Mouse (Mus musculus) adrenal gland, adult 8-10 months (tissue): ENCODE results near the gene Iqsec1. TPM values are rescaled to one million over a fixed set of nuclear protein-coding genes. Genes with fewer than 3 reads are reported as not detected.
"Not testable (repeated sequence)": the region's sequence is repeated elsewhere in the genome, so short reads cannot be mapped to it uniquely, and the experiment has no call there.

Experiments used
- DNase-seq: peaks from one replicate; pipeline ENCODE4 v3.0.0; 2022
- total RNA-seq, 4 experiments: library from RNA; stranded (reverse); gene quantifications; 2 replicates each; pipeline ENCODE4 v1.2.4; 2022

Iqsec1 gene
- total RNA-seq, 4 experiments from 2014 or later = 110 to 149 (median 131) TPM

DNA sequence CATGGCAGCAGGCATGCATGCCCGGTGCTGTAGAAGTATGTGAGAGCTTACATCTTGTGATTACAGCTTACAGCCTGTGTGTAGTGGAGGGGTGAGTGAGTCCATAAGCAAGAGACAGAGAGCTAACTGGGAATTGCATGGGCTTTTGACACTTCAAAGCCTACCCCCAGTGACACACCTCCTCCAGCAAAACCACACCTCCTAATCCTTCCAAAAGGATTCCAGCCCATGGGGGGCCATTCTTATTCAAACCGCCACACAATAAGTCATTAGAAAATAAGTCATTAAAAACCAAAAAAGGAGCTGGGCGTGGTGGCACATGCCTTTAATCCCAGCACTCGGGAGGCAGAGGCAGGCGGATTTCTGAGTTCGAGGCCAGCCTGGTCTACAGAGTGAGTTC, 340.1 kb downstream of the Iqsec1 start:
- no peak for DNase-seq

GRCm38 (mm10) chr6:90644965-90645364, 343.5 kb downstream of the Iqsec1 start:
- no peak for DNase-seq

DNA sequence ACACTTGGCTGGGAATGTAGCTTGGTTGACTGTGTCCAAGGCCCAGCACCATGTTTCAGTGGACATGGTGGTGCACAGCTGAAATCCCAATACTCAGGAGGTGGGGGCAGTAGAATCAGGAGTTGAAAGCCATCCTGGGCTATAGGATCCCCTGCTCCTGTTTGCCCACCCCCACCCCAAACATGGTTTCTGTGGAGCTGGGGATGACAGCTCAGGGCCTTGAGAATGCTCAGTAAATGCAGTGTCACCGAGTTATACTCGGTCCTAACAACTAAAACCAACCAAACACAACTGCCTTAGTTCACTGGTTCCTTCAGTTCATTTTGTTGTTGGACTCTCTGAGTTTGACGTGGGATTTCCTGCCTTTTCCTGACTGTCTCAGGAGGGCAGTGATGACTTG, 345.4 kb downstream of the Iqsec1 start:
- no peak for DNase-seq

- no peak for DNase-seq
Measured at GRCm38 (mm10) chr6:90635611-90636010, 352.9 kb downstream of the Iqsec1 start.

DNA sequence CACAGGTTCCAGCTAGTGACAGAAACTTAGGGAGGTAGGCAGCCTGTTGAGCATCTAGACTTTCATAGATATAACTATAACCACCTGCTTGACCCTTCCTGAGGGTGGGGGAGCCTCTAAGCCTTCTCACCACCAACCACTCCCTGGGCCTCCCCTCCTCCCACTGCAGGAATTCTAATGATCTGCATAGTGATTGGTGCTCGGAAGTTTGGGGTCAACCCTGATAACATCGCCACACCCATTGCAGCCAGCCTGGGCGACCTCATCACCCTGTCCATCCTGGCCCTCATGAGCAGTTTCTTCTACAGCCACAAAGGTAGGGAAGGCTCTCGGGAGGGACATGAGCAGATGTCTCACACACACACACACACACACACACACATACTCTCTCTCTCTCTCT, 353.4 kb downstream of the Iqsec1 start:
- DNase-seq = no peak

DNA sequence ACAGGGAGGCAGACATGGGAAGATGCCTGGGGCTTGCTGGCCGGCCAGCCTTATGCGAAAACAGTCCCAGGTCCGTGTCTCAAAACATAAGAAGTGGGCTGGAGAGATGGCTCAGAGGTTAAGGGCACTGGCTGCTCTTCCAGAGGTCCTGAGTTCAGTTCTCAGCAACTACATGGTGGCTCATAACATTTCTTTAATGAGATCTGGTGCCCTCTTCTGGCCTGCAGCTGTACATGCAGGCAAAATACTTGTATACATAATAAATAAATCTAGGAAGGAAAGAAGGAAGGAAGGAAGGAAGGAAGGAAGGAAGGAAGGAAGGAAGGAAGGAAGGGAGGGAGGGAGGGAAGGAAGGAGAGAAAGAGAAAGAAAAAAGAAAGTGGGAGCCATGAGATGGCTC, 356.0 kb downstream of the Iqsec1 start:
- DNase-seq = not testable (repeated sequence)

DNA sequence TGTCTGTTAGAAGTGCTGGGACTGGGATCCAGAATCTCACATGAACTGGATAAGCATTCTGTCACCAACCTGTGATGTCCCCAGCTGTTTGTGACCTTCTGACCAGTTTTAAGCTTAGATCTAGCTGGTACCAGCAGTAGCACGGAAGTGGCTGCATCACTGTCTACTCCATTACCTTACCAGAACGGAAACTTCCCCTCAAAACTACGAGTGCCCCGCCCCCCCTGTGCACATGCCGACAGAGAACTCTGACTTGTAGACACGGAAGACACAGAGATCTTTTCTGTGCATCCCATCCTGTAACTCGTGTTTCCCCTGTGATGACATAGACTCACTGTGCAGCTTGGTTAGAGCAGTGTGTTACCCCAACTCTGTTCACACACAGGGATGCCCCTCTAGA, 358.1 kb downstream of the Iqsec1 start:
- DNase-seq = no peak

- no peak for DNase-seq
Measured at GRCm38 (mm10) chr6:90629506-90629905, 359.0 kb downstream of the Iqsec1 start.

DNA sequence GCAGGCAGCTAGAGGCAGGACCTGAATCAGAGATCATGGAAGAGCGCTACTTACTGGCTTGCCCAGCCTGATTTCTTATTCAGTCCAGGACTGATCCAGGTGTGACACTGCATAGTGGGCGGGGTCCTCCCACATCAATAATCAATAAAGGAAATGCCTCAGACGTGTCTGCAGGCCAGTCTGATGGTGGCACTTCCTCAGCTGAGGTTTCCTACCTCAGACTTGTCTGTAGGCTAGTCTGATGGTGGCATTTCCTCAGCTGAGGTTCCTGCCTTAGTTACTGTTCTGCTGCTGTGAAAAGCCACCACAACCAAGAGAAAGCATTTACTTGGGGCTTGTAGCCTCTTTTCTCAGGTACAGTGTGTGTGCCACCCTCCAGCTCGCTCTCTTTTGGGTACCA, 360.9 kb downstream of the Iqsec1 start:
- DNase-seq = no peak

DNA sequence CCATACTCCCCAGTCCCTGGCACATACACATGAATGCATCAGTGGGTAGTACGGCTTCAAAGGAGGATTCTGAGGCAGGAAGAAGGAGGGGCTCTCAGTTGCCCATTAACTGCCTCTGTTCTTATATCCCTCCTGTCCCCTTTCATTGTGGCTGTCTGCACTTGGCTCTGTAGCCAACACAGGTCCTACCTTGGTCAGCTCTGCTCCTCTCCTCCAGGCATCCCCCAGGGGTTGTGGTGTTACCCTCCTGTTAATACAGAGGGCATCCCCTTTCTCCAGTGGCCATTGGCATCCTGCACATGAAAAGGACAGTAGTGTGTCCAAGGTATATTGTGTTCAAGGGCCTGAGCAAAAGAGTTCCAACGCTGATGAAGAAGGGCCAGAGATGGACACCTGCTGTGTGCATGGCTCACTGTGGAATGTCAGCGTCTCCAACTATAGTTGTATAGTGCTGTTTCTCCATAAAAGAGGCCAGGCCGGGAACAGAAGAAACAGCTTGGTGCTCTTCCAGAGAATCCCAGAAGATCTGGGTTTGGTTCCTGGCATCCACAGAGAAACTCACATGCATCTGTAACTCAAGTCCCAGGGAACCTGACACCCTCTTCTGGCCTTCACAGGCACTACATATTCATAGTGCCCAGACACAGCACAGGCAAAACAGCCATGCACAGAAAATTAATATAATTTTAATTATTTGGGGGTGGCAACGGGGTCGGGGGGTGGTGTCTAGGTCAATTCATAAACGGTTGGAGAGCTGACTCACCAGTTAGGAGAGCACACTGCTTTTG, 363.1 kb downstream of the Iqsec1 start:
- no peak for DNase-seq

DNA sequence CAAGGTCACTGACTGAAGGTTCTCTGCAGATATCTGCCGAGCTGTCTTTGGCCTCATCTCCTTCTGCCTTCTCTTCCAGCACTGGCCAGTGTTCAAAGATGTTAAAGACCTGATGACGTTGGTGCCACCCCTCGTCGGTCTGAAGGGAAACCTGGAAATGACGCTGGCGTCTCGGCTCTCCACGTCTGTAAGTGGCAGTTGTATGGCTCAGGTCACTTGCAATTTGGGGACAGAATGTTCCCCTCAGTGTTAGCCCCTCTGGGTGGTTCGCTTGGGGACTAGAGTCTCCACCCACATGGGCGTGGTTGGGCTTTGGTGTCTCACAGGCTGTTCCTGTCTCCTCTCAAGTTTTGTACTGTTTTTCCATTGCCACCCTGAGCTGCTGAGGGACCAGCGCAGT, 363.8 kb downstream of the Iqsec1 start:
- DNase-seq = peak; percentile 59

- no peak for DNase-seq
Measured at GRCm38 (mm10) chr6:90624184-90624583, 364.3 kb downstream of the Iqsec1 start.

- no peak for DNase-seq
Measured at GRCm38 (mm10) chr6:90623456-90623836, 365.0 kb downstream of the Iqsec1 start.

DNA sequence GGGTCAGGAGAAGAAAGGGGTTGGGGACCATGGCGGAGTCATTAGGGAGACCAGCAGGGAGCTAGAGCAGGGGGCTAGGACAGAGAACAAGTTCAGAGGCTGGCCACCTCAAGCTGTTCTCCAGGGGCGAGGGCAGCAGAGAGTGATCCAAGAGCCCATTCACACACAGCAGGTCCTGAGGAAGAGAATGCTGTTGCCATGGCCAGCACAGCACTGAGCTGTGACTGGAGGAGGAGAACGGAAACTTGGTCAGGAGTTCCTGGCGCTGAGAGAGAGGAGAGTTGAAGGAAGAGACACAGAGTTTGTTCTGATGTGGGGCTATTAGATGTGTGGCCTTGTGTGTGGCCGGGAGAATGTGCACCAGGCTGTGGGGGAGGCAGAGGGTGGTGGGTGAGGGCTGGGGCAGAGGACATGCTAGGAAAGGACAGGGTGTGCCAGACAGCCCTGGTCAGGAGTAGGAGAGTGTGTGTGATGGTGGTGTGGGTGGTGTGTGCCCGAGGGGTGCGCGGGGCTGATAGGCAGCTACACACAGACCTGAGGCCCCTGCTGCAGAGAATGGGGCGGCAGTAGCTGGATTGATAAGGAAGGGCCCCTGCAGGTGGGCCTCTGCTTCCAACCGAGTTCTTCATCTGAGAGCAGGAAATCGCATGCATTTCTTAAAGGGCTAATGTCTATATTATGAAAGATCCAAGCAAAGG, 365.6 kb downstream of the Iqsec1 start:
- DNase-seq = no peak

DNA sequence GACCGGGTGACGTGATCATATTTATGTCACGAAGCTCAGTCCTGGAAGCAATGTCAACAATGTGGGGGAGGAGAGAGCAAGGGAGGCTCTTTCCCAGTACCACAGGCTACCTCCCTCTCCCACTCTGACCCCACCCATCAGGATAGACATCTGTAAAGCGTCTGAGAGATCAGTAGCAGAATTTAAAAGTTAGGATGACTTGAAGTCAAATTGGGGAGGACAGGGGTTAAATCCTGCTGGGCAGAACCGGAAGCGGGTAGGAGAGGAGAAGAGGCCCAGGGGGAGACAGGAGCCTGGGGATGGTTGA, 366.9 kb downstream of the Iqsec1 start:
- no peak for DNase-seq

DNA sequence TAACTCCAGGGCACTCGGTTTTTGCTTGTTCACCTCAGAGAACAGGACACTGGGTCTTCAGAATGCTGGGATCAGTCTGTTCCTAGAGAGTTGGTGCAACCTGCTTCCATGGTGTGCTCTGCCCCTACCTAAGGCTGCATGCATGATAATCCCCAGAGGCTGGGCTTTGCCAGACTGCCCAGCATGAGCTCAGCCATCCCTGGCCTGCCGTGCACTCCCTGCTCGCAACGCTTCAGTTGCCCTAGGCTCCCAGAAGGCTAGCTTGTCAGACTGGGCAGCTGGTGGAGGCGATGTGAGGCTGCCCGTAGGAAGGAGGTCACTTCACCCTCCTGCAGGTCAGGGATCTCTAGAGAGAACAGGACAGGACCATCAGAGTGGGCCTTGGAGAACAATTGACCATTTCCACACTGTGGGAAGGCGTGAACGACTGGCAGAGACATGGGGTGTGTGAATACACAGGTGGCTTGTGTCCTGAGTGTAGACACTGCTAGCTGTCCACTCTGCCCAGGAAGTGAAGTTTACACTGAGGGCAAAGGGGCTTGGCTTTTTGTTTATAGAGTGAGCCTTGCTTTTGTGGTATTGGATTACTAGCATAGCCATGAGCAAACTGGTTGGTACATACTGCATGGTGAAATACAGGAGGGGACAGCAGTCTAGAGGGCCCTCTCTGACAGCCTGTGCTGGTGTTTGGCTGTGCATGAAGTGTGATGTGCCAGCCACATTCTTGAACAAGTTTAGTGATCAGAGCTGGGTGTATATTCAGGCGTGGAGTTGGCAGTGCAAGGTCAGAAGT, 367.5 kb downstream of the Iqsec1 start:
- DNase-seq = no peak

GRCm38 (mm10) chr6:90619936-90620335, 368.5 kb downstream of the Iqsec1 start:
- DNase-seq = no peak

DNA sequence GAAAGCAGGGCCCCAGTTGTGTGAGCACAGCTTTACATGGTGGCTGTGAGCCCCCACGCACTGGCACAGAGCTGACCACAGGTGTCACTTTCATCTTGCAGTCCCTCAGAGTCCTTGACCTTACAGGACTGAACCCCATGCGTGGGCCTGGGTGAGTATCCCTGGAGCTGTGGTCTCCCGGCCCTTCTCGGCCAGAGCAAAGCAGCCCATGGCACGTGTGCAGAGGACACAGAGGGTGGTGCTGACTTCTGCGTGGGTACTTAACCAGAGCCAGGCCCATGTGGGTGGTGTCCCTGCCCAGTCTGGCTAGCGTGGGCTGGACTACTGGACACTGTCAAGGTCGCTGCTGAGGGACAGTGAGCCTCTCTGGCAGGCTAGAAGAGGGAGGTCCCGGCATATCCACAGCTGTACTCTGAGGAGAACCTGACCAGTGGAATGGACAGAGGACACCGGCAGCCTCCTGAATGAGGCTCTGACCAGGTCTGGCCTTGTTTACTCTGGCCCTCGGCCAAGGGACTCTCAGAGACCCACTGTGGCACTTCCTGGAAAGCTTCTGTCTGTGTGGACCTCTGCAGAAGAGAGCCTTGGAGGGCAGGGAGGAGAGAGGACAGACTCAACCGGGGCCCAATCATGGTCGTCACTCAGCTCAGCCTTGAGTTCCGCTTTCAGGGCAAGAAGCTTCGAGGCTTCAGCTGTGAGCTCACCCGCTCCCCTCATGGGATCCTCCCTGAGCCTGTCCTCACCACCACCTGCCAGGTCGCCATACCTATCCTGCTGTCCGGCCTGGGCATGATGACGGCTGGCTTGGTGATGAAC, 369.5 kb downstream of the Iqsec1 start:
- peak; percentile 67 for DNase-seq

DNA sequence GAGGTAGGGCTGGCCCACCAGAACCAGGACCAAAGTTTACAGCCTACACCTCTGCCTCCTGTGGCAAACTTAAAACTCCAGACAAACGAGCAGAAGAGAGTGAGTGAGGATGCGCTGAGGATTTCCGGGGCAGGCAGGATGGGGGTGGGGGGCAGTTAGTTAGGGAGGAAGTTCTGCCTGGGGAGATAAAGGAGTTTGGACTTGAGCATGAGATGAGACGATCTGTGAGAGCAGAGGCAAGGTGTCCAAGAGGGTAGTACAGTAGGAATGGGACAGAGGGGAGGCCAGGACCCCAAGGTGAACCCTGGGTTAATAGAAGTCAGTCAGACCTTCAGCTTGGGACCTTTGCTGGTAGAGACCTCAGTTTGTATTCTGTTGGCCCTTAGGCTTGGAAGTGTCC, 370.2 kb downstream of the Iqsec1 start:
- no peak for DNase-seq

- no peak for DNase-seq
Measured at GRCm38 (mm10) chr6:90616481-90616880, 372.0 kb downstream of the Iqsec1 start.

GRCm38 (mm10) chr6:90615991-90616390, 372.5 kb downstream of the Iqsec1 start:
- no peak for DNase-seq

DNA sequence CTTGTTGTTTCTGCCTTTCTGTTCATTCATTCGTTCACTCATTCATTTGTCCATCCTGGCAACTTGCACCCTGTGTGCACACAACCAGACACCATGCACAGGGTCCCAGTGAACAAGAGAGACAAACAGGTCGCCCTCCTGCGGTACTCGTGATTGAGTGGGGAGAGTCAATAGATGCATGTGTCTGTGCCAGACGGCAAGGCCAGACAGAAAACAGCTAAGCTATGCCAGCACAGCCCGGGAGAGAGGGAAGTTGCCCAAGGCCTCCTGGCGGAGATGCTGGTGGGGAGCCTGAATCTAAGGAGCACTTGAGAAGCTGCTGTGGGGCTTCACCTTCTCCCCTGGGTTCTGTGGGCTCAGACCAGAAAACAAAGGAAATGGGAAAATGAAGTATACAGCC, 373.1 kb downstream of the Iqsec1 start:
- DNase-seq = peak; percentile 62

- no peak for DNase-seq
Measured at GRCm38 (mm10) chr6:90613277-90613676, 375.2 kb downstream of the Iqsec1 start.
